Mouse (Mus musculus): ENCODE measurements around the gene Alms1. TPM values are rescaled to one million over a fixed set of nuclear protein-coding genes. Genes with fewer than 3 reads are reported as not detected.
A peak's percentile ranks its signal among the peaks of the same experiment; 100 is the strongest.

Alms1 gene
- polyA plus RNA-seq (2015; fragmentation: Nextera tagmentation; extraction: Ambion mirVana) = 6.5 and 7.3 TPM in 2 replicates

- ATAC-seq = peak; percentile 96
- WGBS = under 1% methylated on average over 57 of the region's 59 CpGs
- Histone ChIP-seq H3K4me1 (replicated peaks) (peaks cover 21% of the 10 kb centered on the region), H3K27me3 (no peaks in the 10 kb centered on the region), H3K9ac (replicated peaks) (peak within 1 kb of the TSS; percentile 72), H3K36me3 (no peaks in the 10 kb centered on the region), H3K4me2 (replicated peaks) (peak within 1 kb of the TSS; percentile 69), H3K9me3 (no peaks in the 10 kb centered on the region), H3K4me3 (replicated peaks) (peak within 1 kb of the TSS; percentile 61), H3K27ac (peak within 1 kb of the TSS; percentile 90)
Measured at GRCm38 (mm10) chr6:85587396-85588143, at the start of gene Alms1. Gene Alms1 (plus strand): TSS chr6:85587531.

GRCm38 (mm10) chr6:85543351-85544175, 43.8 kb upstream of the Alms1 start:
- no peak overlapping the region for H3K27ac ChIP-seq
- no peaks in the 10 kb centered on the region for H3K27me3 ChIP-seq
- ATAC-seq = no peak
- no peaks in the 10 kb centered on the region for H3K9me3 ChIP-seq
- no peaks in the 10 kb centered on the region for H3K4me1 ChIP-seq (replicated peaks)
- WGBS = 78% methylated on average over 10 of the region's 10 CpGs
- H3K36me3 ChIP-seq = no peaks in the 10 kb centered on the region
- H3K4me2 ChIP-seq (replicated peaks) = no peak overlapping the region
- H3K9ac ChIP-seq (replicated peaks) = no peak overlapping the region
- no peak overlapping the region for H3K4me3 ChIP-seq (replicated peaks)

- Histone ChIP-seq H3K9ac (replicated peaks) (no peak overlapping the region), H3K27me3 (no peaks in the 10 kb centered on the region), H3K4me2 (replicated peaks) (no peak overlapping the region), H3K9me3 (no peaks in the 10 kb centered on the region), H3K4me3 (replicated peaks) (no peak overlapping the region), H3K36me3 (no peaks in the 10 kb centered on the region), H3K27ac (no peak overlapping the region), H3K4me1 (replicated peaks) (no peaks in the 10 kb centered on the region)
- WGBS = 78% methylated on average over 13 of the region's 13 CpGs
- ATAC-seq = no peak
Measured at GRCm38 (mm10) chr6:85544251-85544881, 43.0 kb upstream of the Alms1 start.

GRCm38 (mm10) chr6:85547642-85548041, 39.7 kb upstream of the Alms1 start:
- H3K27me3 ChIP-seq = no peaks in the 10 kb centered on the region
- H3K27ac ChIP-seq = no peak overlapping the region
- H3K9ac ChIP-seq (replicated peaks) = no peak overlapping the region
- H3K36me3 ChIP-seq = no peaks in the 10 kb centered on the region
- H3K4me3 ChIP-seq (replicated peaks) = no peak overlapping the region
- ATAC-seq = no peak
- 88% methylated on average over 5 of the region's 5 CpGs for WGBS
- H3K4me2 ChIP-seq (replicated peaks) = no peak overlapping the region
- no peaks in the 10 kb centered on the region for H3K9me3 ChIP-seq
- H3K4me1 ChIP-seq (replicated peaks) = no peaks in the 10 kb centered on the region

GRCm38 (mm10) chr6:85562374-85562773, 25.0 kb upstream of the Alms1 start:
- 37% methylated on average over 1 of the region's 1 CpGs for WGBS
- no peaks in the 10 kb centered on the region for H3K36me3 ChIP-seq
- H3K9me3 ChIP-seq = 0 out of 2 replicates have a peak, but pooled peaks cover 2% of the 10 kb centered on the region
- H3K9ac ChIP-seq (replicated peaks) = no peak overlapping the region
- no peaks in the 10 kb centered on the region for H3K4me1 ChIP-seq (replicated peaks)
- no peak for ATAC-seq
- no peak overlapping the region for H3K27ac ChIP-seq
- no peak overlapping the region for H3K4me3 ChIP-seq (replicated peaks)
- H3K27me3 ChIP-seq = no peaks in the 10 kb centered on the region
- H3K4me2 ChIP-seq (replicated peaks) = no peak overlapping the region

GRCm38 (mm10) chr6:85572816-85573215, 14.5 kb upstream of the Alms1 start:
- Histone ChIP-seq H3K4me3 (replicated peaks) (no peak overlapping the region), H3K4me2 (replicated peaks) (no peak overlapping the region), H3K27ac (no peak overlapping the region), H3K4me1 (replicated peaks) (no peaks in the 10 kb centered on the region), H3K36me3 (no peaks in the 10 kb centered on the region), H3K9me3 (no peaks in the 10 kb centered on the region), H3K9ac (replicated peaks) (no peak overlapping the region), H3K27me3 (no peaks in the 10 kb centered on the region)
- WGBS = 87% methylated on average over 5 of the region's 5 CpGs
- ATAC-seq = no peak

GRCm38 (mm10) chr6:85581688-85582087, 5.6 kb upstream of the Alms1 start:
- Histone ChIP-seq H3K4me1 (replicated peaks) (no peaks in the 10 kb centered on the region), H3K9ac (replicated peaks) (no peak overlapping the region), H3K27ac (no peak overlapping the region), H3K36me3 (no peaks in the 10 kb centered on the region), H3K27me3 (no peaks in the 10 kb centered on the region), H3K9me3 (no peaks in the 10 kb centered on the region), H3K4me2 (replicated peaks) (no peak overlapping the region), H3K4me3 (replicated peaks) (no peak overlapping the region)
- no peak for ATAC-seq
- WGBS = 94% methylated on average over 5 of the region's 5 CpGs

GRCm38 (mm10) chr6:85584612-85585011, 2.7 kb upstream of the Alms1 start:
- WGBS = 93% methylated on average over 4 of the region's 4 CpGs
- Histone ChIP-seq H3K9ac (replicated peaks) (no peak overlapping the region), H3K4me2 (replicated peaks) (no peak overlapping the region), H3K4me3 (replicated peaks) (no peak overlapping the region), H3K4me1 (replicated peaks) (peaks cover 12% of the 10 kb centered on the region), H3K9me3 (no peaks in the 10 kb centered on the region), H3K36me3 (no peaks in the 10 kb centered on the region), H3K27me3 (no peaks in the 10 kb centered on the region), H3K27ac (no peak overlapping the region)
- ATAC-seq = no peak

GRCm38 (mm10) chr6:85586805-85587367, 445 bp upstream of the Alms1 start:
- peak overlapping the region; percentile 69 for H3K4me2 ChIP-seq (replicated peaks)
- peaks cover 21% of the 10 kb centered on the region for H3K4me1 ChIP-seq (replicated peaks)
- H3K9me3 ChIP-seq = no peaks in the 10 kb centered on the region
- no peak overlapping the region for H3K27ac ChIP-seq
- no peak for ATAC-seq
- H3K9ac ChIP-seq (replicated peaks) = no peak overlapping the region
- no peaks in the 10 kb centered on the region for H3K27me3 ChIP-seq
- 27% methylated on average over 9 of the region's 9 CpGs for WGBS
- peak overlapping the region; percentile 61 for H3K4me3 ChIP-seq (replicated peaks)
- H3K36me3 ChIP-seq = no peaks in the 10 kb centered on the region

- peak overlapping the region; percentile 72 for H3K9ac ChIP-seq (replicated peaks)
- peak; percentile 31; the same call in 1 of the 2 replicates for ATAC-seq
- no peaks in the 10 kb centered on the region for H3K36me3 ChIP-seq
- under 1% methylated on average over 10 of the region's 10 CpGs for WGBS
- no peaks in the 10 kb centered on the region for H3K27me3 ChIP-seq
- H3K4me1 ChIP-seq (replicated peaks) = peaks cover 21% of the 10 kb centered on the region
- H3K9me3 ChIP-seq = no peaks in the 10 kb centered on the region
- peak overlapping the region; percentile 61 for H3K4me3 ChIP-seq (replicated peaks)
- H3K4me2 ChIP-seq (replicated peaks) = peak overlapping the region; percentile 69
- peak overlapping the region; percentile 90 for H3K27ac ChIP-seq
Measured at GRCm38 (mm10) chr6:85588164-85588563, 833 bp downstream of the Alms1 start.

- no peak overlapping the region for H3K27ac ChIP-seq
- H3K9ac ChIP-seq (replicated peaks) = peak overlapping the region; percentile 72
- peak overlapping the region; percentile 69 for H3K4me2 ChIP-seq (replicated peaks)
- ATAC-seq = no peak
- no peaks in the 10 kb centered on the region for H3K27me3 ChIP-seq
- peak overlapping the region; percentile 61 for H3K4me3 ChIP-seq (replicated peaks)
- no peaks in the 10 kb centered on the region for H3K36me3 ChIP-seq
- WGBS = 8% methylated on average over 4 of the region's 4 CpGs
- peaks cover 21% of the 10 kb centered on the region for H3K4me1 ChIP-seq (replicated peaks)
- no peaks in the 10 kb centered on the region for H3K9me3 ChIP-seq
Measured at GRCm38 (mm10) chr6:85588568-85588967, 1.2 kb downstream of the Alms1 start.

Data from midbrain, embryonic 13.5 days (tissue).